Mouse (Mus musculus) limb, embryonic 11.5 days (tissue): ENCODE results near the gene E2f2. TPM values are rescaled to one million over a fixed set of nuclear protein-coding genes. Genes with fewer than 3 reads are reported as not detected.

Source experiments
- ATAC-seq: fragments of 200-750 bp; cut with Nextera tagmentation; 2 replicates; pipeline ENCODE4 v1.8.0; 2017; ENCODE audit warnings: low read depth; ENCODE audit not compliant: insufficient number of reproducible peaks, low FRiP score, low TSS enrichment
- DNase-seq: peaks from one replicate; pipeline ENCODE4 v3.0.0-alpha.2; 2015; ENCODE audit warnings: low spot score
- H3K27ac ChIP-seq: fragments of 300-500 bp; sonication (generic); replicated peaks from 2 replicates; pipeline ENCODE4 v1.5.1; 2014; ENCODE audit warnings: low read depth, mild to moderate bottlenecking, low read length
- H3K27me3 ChIP-seq: fragments of 300-500 bp; sonication (generic); 2 replicates; pipeline ENCODE4 v1.6.1; 2014; ENCODE audit warnings: mild to moderate bottlenecking, low read length, mixed read lengths; ENCODE audit not compliant: control insufficient read depth, insufficient read depth
- H3K36me3 ChIP-seq: fragments of 300-500 bp; sonication (generic); 2 replicates; pipeline ENCODE4 v1.6.1; 2014; ENCODE audit warnings: mild to moderate bottlenecking, low read length, moderate library complexity, mixed read lengths; ENCODE audit not compliant: control insufficient read depth, insufficient read depth
- H3K4me1 ChIP-seq: fragments of 300-500 bp; sonication (generic); 2 replicates; pipeline ENCODE4 v1.6.1; 2014; ENCODE audit warnings: low read length, mixed read lengths; ENCODE audit not compliant: control insufficient read depth, insufficient read depth
- H3K4me2 ChIP-seq: fragments of 300-500 bp; sonication (generic); 2 replicates; pipeline ENCODE4 v1.6.1; 2014; ENCODE audit warnings: low read depth, mild to moderate bottlenecking, moderate library complexity; ENCODE audit not compliant: severe bottlenecking
- H3K4me3 ChIP-seq: fragments of 300-500 bp; sonication (generic); 2 replicates; pipeline ENCODE4 v1.5.1; 2014; ENCODE audit warnings: low read depth, low read length
- H3K9ac ChIP-seq: fragments of 300-500 bp; sonication (generic); 2 replicates; pipeline ENCODE4 v1.6.1; 2014; ENCODE audit warnings: mild to moderate bottlenecking, low read length
- H3K9me3 ChIP-seq: fragments of 300-500 bp; sonication (generic); 2 replicates; pipeline ENCODE4 v1.6.1; 2016; ENCODE audit warnings: low read length; ENCODE audit not compliant: control insufficient read depth
- WGBS: fragments of 180-500 bp; shearing (Covaris S2); extraction: QIAGEN DNeasy Blood & Tissue Kit; methylation state at CpG from one replicate; pipeline ENCODE4 v1.1.7; 2014; 5-methylcytosine and 5-hydroxymethylcytosine counted together
- polyA plus RNA-seq: library from polyadenylated mRNA; unstranded; fragments of >200 nt; fragmentation: Nextera tagmentation; extraction: Ambion mirVana; gene quantifications from 2 replicates; pipeline ENCODE4 v1.2.1, GENCODE M21; 2014

The E2f2 gene
- polyA plus RNA-seq, 1 experiment from 2014 or later, result 5.7 TPM

GRCm38 (mm10) chr4:136174216-136175193, 2.3 kb downstream of the E2f2 start:
- Histone ChIP-seq H3K4me1 (peaks cover 19% of the 10 kb centered on the region), H3K36me3 (no peaks in the 10 kb centered on the region), H3K27ac (no peak overlapping the region), H3K9me3 (no peaks in the 10 kb centered on the region), H3K9ac (no peak overlapping the region), H3K27me3 (no peaks in the 10 kb centered on the region), H3K4me3 (0 out of 2 replicates have a peak overlapping the region, but pooled peaks have one; percentile 79), H3K4me2 (peak overlapping the region; percentile 99; the same call in 1 of the 2 replicates)
- no peak for DNase-seq
- 77% methylated on average over 13 of the region's 13 CpGs for WGBS
- ATAC-seq, result no peak

- ATAC-seq (no peak), DNase-seq (no peak)
- 69% methylated on average over 10 of the region's 10 CpGs for WGBS
- no peak overlapping the region for H3K4me3 ChIP-seq
- H3K9ac ChIP-seq, result no peak overlapping the region
- H3K27ac ChIP-seq, result no peak overlapping the region
- 0 out of 2 replicates have a peak overlapping the region, but pooled peaks have one; percentile 2 for H3K4me2 ChIP-seq
- H3K4me1 ChIP-seq, result peaks cover 19% of the 10 kb centered on the region
- no peaks in the 10 kb centered on the region for H3K36me3 ChIP-seq
- H3K9me3 ChIP-seq, result no peaks in the 10 kb centered on the region
- peaks cover 2% of the 10 kb centered on the region; the same call in 1 of the 2 replicates for H3K27me3 ChIP-seq
Measured at GRCm38 (mm10) chr4:136176022-136176552, 3.9 kb downstream of the E2f2 start.

DNA sequence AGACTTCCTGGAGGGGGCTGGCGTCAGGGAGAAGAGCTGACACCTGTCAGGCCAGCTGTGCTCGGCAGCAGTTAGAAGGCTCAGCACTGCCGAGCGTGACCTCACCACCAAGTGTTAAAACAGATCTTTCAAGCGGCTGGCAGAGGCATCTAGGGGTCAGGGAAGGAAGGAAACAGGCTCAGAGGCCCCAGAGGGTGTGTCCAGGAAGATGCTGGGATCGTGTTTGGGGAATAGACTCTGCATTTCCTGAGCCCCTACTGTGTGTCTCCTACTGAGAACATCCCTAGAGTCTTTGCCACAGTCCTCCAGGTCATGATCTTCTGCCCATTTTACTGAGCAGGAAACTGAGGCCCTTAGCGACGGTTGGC, 5.0 kb downstream of the E2f2 start:
- peaks cover 2% of the 10 kb centered on the region; the same call in 1 of the 2 replicates for H3K27me3 ChIP-seq
- ATAC-seq, result no peak
- peaks cover 19% of the 10 kb centered on the region for H3K4me1 ChIP-seq
- H3K9me3 ChIP-seq, result no peaks in the 10 kb centered on the region
- H3K4me2 ChIP-seq, result no peak overlapping the region
- WGBS, result 37% methylated on average over 8 of the region's 8 CpGs
- H3K4me3 ChIP-seq, result no peak overlapping the region
- H3K27ac ChIP-seq, result no peak overlapping the region
- no peak overlapping the region for H3K9ac ChIP-seq
- no peak for DNase-seq
- no peaks in the 10 kb centered on the region for H3K36me3 ChIP-seq

DNA sequence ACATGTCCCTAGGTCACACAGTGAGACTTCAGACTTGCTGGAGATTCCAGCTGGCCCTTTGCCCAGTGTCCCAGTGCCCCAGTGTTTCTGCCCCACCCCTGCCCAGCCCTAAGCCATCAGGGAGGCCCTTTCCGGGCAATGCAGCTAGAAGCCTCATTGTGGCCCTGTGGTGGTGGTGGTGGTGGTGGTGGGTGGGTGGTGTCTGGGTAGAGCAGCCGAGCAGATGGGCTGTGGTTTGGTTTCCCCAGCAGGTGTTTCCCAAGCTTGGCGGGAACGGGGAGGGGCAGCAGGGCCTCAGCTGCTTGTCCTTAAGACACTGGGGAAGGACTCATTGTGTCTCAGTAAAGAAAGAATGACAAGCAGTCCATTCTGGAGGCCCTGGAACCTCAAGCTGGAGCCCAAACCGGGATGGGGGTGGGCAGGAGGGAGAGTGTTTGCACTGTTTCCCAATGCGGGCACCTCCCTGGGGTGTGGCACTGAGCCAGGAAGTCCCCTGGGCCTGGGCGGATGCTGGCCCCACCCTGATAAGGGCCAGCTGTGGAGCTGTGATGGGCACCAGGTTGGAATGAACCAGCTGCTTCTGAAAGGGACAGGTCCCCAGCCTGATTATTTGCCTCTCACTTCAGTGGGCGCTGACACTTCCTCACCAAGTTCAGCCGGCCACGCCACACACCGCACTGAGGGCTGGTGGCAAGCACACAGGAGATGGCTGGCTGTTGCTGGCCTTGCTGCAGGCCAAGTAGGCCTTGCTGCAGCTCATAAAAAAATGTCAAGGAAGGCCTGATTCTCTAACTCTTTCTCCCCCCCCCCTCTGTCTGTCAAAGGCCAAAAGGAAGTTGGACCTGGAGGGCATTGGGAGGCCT, 5.6 kb downstream of the E2f2 start:
- Histone ChIP-seq H3K9ac (no peak overlapping the region), H3K27ac (no peak overlapping the region), H3K9me3 (no peaks in the 10 kb centered on the region), H3K36me3 (no peaks in the 10 kb centered on the region), H3K4me2 (no peak overlapping the region), H3K4me1 (peaks cover 19% of the 10 kb centered on the region), H3K27me3 (peaks cover 2% of the 10 kb centered on the region; the same call in 1 of the 2 replicates), H3K4me3 (peak overlapping the region; percentile 5; the same call in 1 of the 2 replicates)
- 73% methylated on average over 11 of the region's 11 CpGs for WGBS
- ATAC-seq, result no peak
- DNase-seq, result no peak

DNA sequence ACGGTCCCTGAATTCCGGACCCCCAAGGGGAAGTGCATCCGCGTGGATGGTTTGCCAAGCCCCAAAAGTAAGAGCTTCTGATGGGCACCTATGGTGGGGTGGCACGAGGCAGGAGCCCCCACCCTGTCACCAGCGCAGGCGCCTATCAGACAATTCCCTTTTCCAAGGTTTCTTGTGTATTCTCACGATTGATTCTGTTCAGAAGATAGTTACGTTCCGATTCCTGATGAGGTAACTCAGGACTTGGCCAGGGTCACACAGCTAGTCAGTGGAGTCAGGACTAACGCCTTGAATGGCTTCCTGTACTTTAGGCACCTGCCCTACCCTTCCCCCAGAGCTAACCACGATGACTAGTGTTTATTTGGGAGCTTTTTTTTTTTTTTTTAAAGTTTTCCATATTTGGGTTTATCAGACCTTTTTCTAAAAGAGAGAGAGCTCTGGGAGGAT, 6.3 kb downstream of the E2f2 start:
- H3K4me1 ChIP-seq, result peaks cover 16% of the 10 kb centered on the region
- DNase-seq (no peak), ATAC-seq (no peak)
- no peak overlapping the region for H3K4me2 ChIP-seq
- H3K4me3 ChIP-seq, result no peak overlapping the region
- no peaks in the 10 kb centered on the region for H3K36me3 ChIP-seq
- WGBS, result 90% methylated on average over 12 of the region's 12 CpGs
- H3K27ac ChIP-seq, result no peak overlapping the region
- H3K27me3 ChIP-seq, result peaks cover 2% of the 10 kb centered on the region; the same call in 1 of the 2 replicates
- H3K9me3 ChIP-seq, result no peaks in the 10 kb centered on the region
- H3K9ac ChIP-seq, result no peak overlapping the region

DNA sequence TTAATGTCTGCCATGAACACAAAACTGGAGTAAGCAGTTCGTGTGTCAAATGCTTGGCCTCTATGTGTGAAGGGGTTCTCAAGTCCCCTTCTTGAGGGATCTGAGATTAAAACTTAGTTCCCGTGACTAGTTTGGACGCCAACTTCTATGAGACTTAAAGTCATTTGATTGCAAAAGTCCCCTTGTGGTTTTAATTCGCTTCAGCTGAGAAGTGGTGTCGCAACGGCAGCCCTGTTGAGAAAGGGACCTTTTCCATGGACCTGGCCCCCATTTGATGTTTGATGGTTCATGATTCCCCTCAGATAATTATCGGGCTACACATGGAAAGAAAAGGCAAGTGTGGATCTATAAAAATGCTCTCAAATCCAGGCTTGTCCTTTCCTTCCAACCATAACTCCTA, 7.3 kb downstream of the E2f2 start:
- no peak for DNase-seq
- H3K9ac ChIP-seq, result no peak overlapping the region
- no peak overlapping the region; the same call in 1 of the 2 replicates for H3K4me2 ChIP-seq
- H3K27ac ChIP-seq, result no peak overlapping the region
- 87% methylated on average over 7 of the region's 7 CpGs for WGBS
- peaks cover 2% of the 10 kb centered on the region; the same call in 1 of the 2 replicates for H3K27me3 ChIP-seq
- H3K4me1 ChIP-seq, result peaks cover 12% of the 10 kb centered on the region
- no peak for ATAC-seq
- no peaks in the 10 kb centered on the region for H3K9me3 ChIP-seq
- no peaks in the 10 kb centered on the region for H3K36me3 ChIP-seq
- no peak overlapping the region for H3K4me3 ChIP-seq

DNA sequence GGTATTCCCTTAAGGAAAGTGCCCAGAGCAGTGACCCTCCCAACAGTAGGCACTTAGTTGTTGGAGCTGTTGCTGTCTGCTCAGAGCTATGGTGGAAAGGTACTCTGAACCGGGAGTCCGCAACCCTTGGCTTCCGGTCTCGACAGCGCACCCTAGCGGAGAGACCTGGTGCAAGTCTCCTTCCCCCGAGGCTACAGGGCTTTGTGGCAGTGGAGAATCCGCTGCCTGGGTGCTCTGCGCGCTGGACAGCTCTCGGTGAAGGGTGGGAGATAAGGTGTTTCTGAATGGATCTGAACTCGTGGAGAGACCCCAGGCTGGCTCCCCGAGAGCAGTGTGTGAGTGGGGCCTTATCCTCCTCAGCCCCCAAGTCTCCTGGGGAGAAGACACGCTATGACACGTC, 7.8 kb downstream of the E2f2 start:
- Histone ChIP-seq H3K27ac (no peak overlapping the region), H3K4me2 (peak overlapping the region; percentile 35; the same call in 1 of the 2 replicates), H3K9me3 (no peaks in the 10 kb centered on the region), H3K9ac (peak overlapping the region; percentile 24; the same call in 1 of the 2 replicates), H3K36me3 (no peaks in the 10 kb centered on the region), H3K4me1 (peaks cover 12% of the 10 kb centered on the region), H3K4me3 (peak overlapping the region; percentile 22), H3K27me3 (peaks cover 2% of the 10 kb centered on the region; the same call in 1 of the 2 replicates)
- ATAC-seq (0 out of 2 replicates have a peak, but pooled peaks have one; percentile 12), DNase-seq (peak; percentile 96)
- 3% methylated on average over 15 of the region's 15 CpGs for WGBS
